Mouse (Mus musculus) T-helper 1 cell (primary cell): ENCODE measurements around the gene Braf.

ENCODE experiments used
- in situ Hi-C: fragments of 300-600 bp; cut with MboI, MseI; formaldehyde crosslinking; loops from one replicate; pipeline ENCODE4 v1.15.1; 2025; ENCODE audit warnings: high pct_unique_total_duplicates

Braf gene

DNA sequence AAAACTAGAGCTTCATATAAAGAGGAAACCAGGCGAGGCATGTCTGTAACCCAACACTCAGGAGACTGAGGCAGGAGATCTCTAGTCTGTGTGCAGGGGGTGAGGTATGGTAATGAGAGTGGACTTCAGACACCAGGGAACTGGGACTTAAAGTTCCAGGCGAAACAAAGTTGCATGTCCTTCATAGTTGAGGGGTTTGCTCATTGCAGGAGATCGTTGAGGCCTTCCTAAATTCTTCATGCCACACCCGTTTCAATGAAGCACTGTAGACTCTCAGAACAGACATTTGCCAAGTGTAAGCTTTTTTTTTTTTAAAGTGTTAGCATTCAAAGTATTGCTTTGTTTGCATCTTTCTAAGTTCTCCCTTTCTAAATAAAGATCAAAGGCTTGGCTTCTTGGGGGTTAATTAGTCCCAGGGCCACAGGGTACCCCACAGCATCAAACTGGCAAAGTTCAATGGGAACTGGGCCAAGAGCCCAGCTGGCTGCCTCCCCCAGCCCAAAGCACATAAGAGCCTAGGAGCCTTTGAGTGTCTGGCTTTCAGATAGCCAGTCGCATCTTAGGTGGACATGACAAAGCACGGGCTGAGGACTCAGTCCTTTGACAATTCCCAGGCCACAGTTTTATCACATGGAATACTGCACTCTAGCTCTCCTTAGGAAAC, 165.9 kb downstream of the Braf start:
- in situ Hi-C loops = no loop called here

DNA sequence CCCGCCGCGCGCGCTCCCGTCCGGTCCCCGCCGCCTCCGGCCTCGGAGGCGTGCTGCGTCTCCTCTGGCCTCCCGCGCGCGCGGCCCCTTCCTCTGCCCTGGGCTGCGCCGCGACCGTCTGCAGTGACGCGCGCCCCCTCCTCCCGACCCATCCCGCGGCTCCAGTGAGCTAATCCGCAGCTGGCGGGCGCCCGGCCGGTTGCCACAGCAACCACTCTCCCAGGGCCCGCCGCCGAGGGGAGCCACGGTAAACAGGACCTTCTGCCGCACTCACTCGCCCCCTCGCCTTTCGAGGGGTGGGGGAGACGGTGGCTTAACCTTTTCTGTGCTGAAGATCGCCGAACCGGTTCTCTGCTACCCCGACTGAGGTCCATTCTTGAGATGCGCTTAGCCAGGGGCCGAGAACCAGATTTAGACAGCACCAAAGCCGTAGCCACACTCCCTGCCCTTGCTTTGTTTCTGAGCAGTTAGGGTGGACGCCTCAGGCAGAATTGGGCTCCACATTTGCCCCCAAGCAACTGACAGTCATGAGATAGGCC, 167.5 kb downstream of the Braf start, which contains the start of gene Dennd2a:
Gene Dennd2a (minus strand): TSS at position 145 of the 539 bp plus-strand sequence.
- in situ Hi-C loops = no loop called here

DNA sequence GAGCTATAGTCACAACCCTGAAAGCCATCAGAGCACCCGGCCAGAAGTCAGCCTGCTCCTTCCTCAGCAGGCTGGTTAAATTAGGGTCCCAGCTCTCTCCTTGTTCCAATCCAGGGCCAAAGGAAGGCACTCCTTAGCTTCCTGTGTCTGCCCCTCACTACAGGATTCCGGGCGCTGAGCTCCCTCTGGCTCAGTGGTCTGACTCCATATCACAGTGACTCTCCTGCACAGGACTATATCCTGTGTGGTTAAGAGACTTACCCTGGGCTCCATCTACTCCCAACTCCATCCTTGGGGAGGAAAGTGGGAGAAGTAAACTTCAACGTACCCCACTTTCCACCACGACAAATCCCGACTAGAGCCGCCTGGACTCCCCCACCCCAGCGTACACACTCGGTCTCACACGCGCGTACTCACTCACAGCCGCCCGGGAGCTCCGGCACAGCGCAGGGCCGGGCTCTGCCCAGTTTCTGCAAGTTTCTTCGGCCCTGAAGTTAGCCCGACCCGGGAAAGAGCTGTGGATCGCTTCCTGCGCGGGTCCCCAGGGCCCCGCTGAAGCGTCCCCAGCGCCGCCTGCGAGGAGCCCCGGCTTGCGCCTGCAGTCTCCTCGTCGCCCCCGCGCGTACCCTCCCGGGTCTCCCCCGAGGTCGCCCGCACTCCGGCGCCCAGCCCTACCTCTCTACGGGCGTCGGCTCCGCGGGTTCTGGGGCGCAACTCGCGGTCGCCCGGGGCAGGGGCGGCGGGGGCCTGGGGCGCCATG, 168.2 kb downstream of the Braf start:
- in situ Hi-C loops = no loop called here

DNA sequence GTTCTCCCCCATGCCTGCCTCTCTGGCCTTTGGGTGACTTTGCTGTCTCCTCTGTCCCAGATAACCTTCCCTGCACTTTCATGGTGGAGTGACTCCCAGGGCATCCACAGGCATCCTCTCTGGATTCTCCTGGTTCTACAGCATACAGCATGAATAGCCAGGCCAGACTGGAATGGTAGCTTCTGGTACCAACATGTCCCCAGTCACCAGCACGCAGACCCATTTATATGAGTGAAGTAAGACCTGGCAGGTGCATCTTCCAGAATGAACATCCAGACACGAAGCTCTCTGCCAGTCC, 169.7 kb downstream of the Braf start:
- in situ Hi-C loops = no loop called here

DNA sequence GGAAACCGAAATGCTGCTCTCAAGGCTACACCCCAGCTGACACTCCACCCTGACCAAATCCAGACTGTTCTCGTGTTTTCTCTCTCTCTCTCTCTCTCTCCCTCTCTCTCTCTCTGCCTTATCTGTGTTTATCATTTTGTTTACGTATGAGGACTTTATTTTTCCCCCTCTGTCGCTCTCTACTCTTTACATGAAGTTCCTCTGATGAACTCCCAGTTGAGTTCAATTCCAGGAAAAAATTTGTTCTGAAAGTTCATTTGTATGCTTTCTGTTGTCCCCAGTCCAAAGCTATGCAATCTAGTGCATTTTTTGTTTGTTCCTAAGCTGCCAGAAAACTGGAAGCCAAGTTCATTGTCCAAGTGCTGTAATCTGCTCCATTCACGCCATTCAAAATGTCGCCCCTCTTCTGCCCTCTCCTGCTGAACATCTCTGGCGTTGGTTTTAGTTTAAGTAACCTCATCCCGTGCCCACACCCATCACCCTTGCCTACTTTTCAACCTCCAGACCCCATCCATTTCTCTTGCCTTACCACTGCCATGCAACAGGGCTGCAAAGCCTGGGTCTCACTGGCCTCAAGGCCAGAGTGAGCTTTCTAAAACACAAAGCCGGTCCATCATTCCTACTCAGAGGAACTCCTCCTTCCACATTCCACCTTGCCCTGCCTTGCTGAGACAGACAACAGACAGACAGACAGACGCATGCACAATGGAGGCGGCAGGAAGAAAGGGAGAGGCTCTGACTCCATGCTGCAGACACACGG, 170.2 kb downstream of the Braf start:
- in situ Hi-C loops = no loop called here
